11 mouse cellular contexts compared by ENCODE assay signal in genomic region chr5:100632540-100633129, GRCm38 (mm10). TPM values are rescaled to one million over a fixed set of nuclear protein-coding genes. Genes with fewer than 3 reads are reported as not detected.
DNase-seq lines count a peak whose midpoint lies in the region; ATAC-seq and TF ChIP-seq lines count a peak whose summit lies in the region.
"Had no signal": no experiment of that assay in that cellular context is flagged by ENCODE, and none has a peak within 500 bp of the region (broad histone marks: within the 10 kb centered on the region; RNA-seq: fewer than 3 reads in every experiment).

No protein-coding gene starts in this region.

- TF ChIP-seq CTCF in Patski (IDR thresholded peaks at IDR 0.05): no peak
- no peak for TF ChIP-seq CTCF in left cerebral cortex, adult 2 months (IDR thresholded peaks at IDR 0.05)
- TF ChIP-seq CTCF in layer of hippocampus, adult 2 months (conservative IDR thresholded peaks at IDR 0.05): no peak

- POLR2A ChIA-PET in Patski (lab: Charles Lee): interaction anchor here (0.6 to 1.8 kb wide), 4 partner anchors 10 to 1952 kb away, joined by 3 to 6 read pairs (median 4); no protein-coding TSS in a partner anchor

- H3K36me3 ChIP-seq in heart, embryonic 12.5 days: no peaks in the 10 kb centered on the region
- no peaks in the 10 kb centered on the region for H3K36me3 ChIP-seq in intestine, embryonic 15.5 days
- H3K36me3 ChIP-seq: hindbrain, embryonic 12.5 days; limb, embryonic 12.5 days had no signal

- H3K4me3 ChIP-seq in heart, embryonic 12.5 days: no peak overlapping the region
- H3K4me3 ChIP-seq in intestine, embryonic 15.5 days (replicated peaks): no peak overlapping the region
- H3K4me3 ChIP-seq in left cerebral cortex, adult 2 months: no peak overlapping the region
- no peak overlapping the region for H3K4me3 ChIP-seq in layer of hippocampus, adult 2 months
- H3K4me3 ChIP-seq: erythroblast, embryonic 14.5 days; hindbrain, embryonic 12.5 days; limb, embryonic 12.5 days had no signal

- no peak for ATAC-seq in heart, embryonic 12.5 days (ENCODE audit: insufficient number of reproducible peaks, low FRiP score)
- peak; percentile 79 for ATAC-seq in Patski
- ATAC-seq in intestine, embryonic 15.5 days: peak; percentile 92
- ATAC-seq in megakaryocyte, adult 5-6 weeks (ENCODE audit: poor library complexity, severe bottlenecking): peak; percentile 76

- peak; percentile 10 for DNase-seq in heart, postnatal 25 days (ENCODE audit: low spot score)
- peak; percentile 64 for DNase-seq in Patski (ENCODE audit: low read depth, low spot score)
- no peak for DNase-seq in left cerebral cortex, adult 2 months (ENCODE audit: extremely low spot score in 1 of 2, low spot score in 2 of 2)
- DNase-seq in right cerebral cortex, postnatal 4 days: no peak
- no peak for DNase-seq in layer of hippocampus, adult 2 months (ENCODE audit: low spot score in 2 of 2)

- H3K9me3 ChIP-seq in heart, embryonic 12.5 days (replicated peaks): no peaks in the 10 kb centered on the region
- no peaks in the 10 kb centered on the region for H3K9me3 ChIP-seq in intestine, embryonic 15.5 days
- H3K9me3 ChIP-seq: hindbrain, embryonic 12.5 days; limb, embryonic 12.5 days had no signal

- in situ Hi-C loops in Patski (cut with MboI; ENCODE audit: low pct_unique_long_range_greater_than_20kb): no loop called here

- H3K4me1 ChIP-seq in heart, embryonic 12.5 days (replicated peaks): peaks cover 5% of the 10 kb centered on the region; the same call in 1 of the 2 replicates
- H3K4me1 ChIP-seq in intestine, embryonic 15.5 days (replicated peaks): 0 out of 2 replicates have a peak, but pooled peaks cover 6% of the 10 kb centered on the region
- H3K4me1 ChIP-seq: hindbrain, embryonic 12.5 days; limb, embryonic 12.5 days had no signal

- no peak overlapping the region for H3K9ac ChIP-seq in heart, embryonic 12.5 days
- no peak overlapping the region for H3K9ac ChIP-seq in intestine, embryonic 15.5 days
- H3K9ac ChIP-seq: hindbrain, embryonic 12.5 days; limb, embryonic 12.5 days had no signal

- intact Hi-C loops in heart, postnatal 25 days (cut with DNase I): no loop called here
- intact Hi-C loops in left cerebral cortex, adult 2 months (cut with DNase I): no loop called here

- WGBS in heart, embryonic 12.5 days: 85% methylated on average over 8 of the region's 8 CpGs
- 62% methylated on average over 8 of the region's 8 CpGs for WGBS in intestine, embryonic 15.5 days

- no peak overlapping the region for H3K4me2 ChIP-seq in heart, embryonic 12.5 days
- no peak overlapping the region for H3K4me2 ChIP-seq in intestine, embryonic 15.5 days (replicated peaks)
- H3K4me2 ChIP-seq: hindbrain, embryonic 12.5 days; limb, embryonic 12.5 days had no signal

- CTCF ChIA-PET in Patski (lab: Charles Lee): interaction anchor here (0.7 kb wide), 1 partner anchor 8 kb away, joined by 3 read pairs; no protein-coding TSS in a partner anchor

- H3K27me3 ChIP-seq in heart, embryonic 12.5 days (replicated peaks): no peaks in the 10 kb centered on the region; the same call in 1 of the 2 replicates
- H3K27me3 ChIP-seq in Patski: no peaks in the 10 kb centered on the region
- no peaks in the 10 kb centered on the region for H3K27me3 ChIP-seq in intestine, embryonic 15.5 days (replicated peaks)
- H3K27me3 ChIP-seq: hindbrain, embryonic 12.5 days; limb, embryonic 12.5 days had no signal

- H3K27ac ChIP-seq in heart, embryonic 12.5 days (ENCODE audit: poor library complexity, severe bottlenecking): no peak overlapping the region
- peak overlapping the region; percentile 78 for H3K27ac ChIP-seq in intestine, embryonic 15.5 days
- H3K27ac ChIP-seq in left cerebral cortex, adult 2 months: no peak overlapping the region
- no peak overlapping the region for H3K27ac ChIP-seq in layer of hippocampus, adult 2 months
- H3K27ac ChIP-seq: hindbrain, embryonic 12.5 days; limb, embryonic 12.5 days had no signal

RNA-seq across cellular contexts. Expression of gene Coq2, which starts 42.3 kb away (rescaled TPM):
- 10 to 100 TPM; 87.9 to 88.9 TPM for total RNA-seq in heart, postnatal 25 days (2021)
- polyA plus RNA-seq in heart, embryonic 12.5 days (2016; fragmentation: Nextera tagmentation; extraction: Ambion mirVana): 71.5 and 75.7 TPM in 2 replicates
- 83.6 TPM for polyA plus RNA-seq in Patski (2021)
- polyA plus RNA-seq in intestine, embryonic 15.5 days (2015; fragmentation: Nextera tagmentation; extraction: Ambion mirVana): 67.6 and 70.5 TPM in 2 replicates
- total RNA-seq in megakaryocyte, adult 5-6 weeks (2015): 20.9 and 21.0 TPM in 2 replicates
- total RNA-seq in megakaryocyte, adult 5-6 weeks (2017): 20.1 and 22.5 TPM in 2 replicates
- total RNA-seq in left cerebral cortex, adult 2 months (2021): 10 to 100 TPM; 76.4 to 77.0 TPM
- total RNA-seq in layer of hippocampus, adult 2 months (2021): 10 to 100 TPM; 84.1 to 86.9 TPM

Comparison
In these comparisons a context has a peak if more than half of its experiments do, and no peak if none do; other contexts are left out.
1. DNase-seq: peak in heart, postnatal 25 days (single experiment) and Patski (single experiment); none in left cerebral cortex, adult 2 months (0 of 2), right cerebral cortex, postnatal 4 days (single experiment) and layer of hippocampus, adult 2 months (0 of 2).